8 mouse cellular contexts compared by ENCODE assay signal in genomic region chr4:40144543-40144942, GRCm38 (mm10). TPM values are rescaled to one million over a fixed set of nuclear protein-coding genes. Genes with fewer than 3 reads are reported as not detected.
A peak's percentile ranks its signal among the peaks of the same experiment; 100 is the strongest.
DNase-seq lines count a peak whose midpoint lies in the region; ATAC-seq lines count a peak whose summit lies in the region.

No protein-coding gene starts in this region.

- H3K9me3 ChIP-seq in heart, embryonic 15.5 days (replicated peaks), result no peaks in the 10 kb centered on the region
- no peaks in the 10 kb centered on the region for H3K9me3 ChIP-seq in embryonic facial prominence, embryonic 14.5 days (ENCODE audit: control insufficient read depth, low read length)
- H3K9me3 ChIP-seq in limb, embryonic 11.5 days (ENCODE audit: control insufficient read depth, low read length), result no peaks in the 10 kb centered on the region
- no peaks in the 10 kb centered on the region for H3K9me3 ChIP-seq in neural tube, embryonic 13.5 days

- H3K4me3 ChIP-seq in heart, embryonic 15.5 days, result peak overlapping the region; percentile 74
- H3K4me3 ChIP-seq in embryonic facial prominence, embryonic 14.5 days (ENCODE audit: low read depth, low read length), result peak overlapping the region; percentile 80; the same call in 1 of the 2 replicates
- H3K4me3 ChIP-seq in limb, embryonic 11.5 days (ENCODE audit: low read depth, low read length), result no peak overlapping the region
- H3K4me3 ChIP-seq in neural tube, embryonic 13.5 days, result peak overlapping the region; percentile 84

- WGBS in heart, embryonic 15.5 days, result 45% methylated on average over 1 of the region's 1 CpGs
- WGBS in embryonic facial prominence, embryonic 14.5 days, result 38% methylated on average over 1 of the region's 1 CpGs
- 30% methylated on average over 1 of the region's 1 CpGs for WGBS in limb, embryonic 11.5 days
- 14% methylated on average over 1 of the region's 1 CpGs for WGBS in neural tube, embryonic 13.5 days

- DNase-seq in heart, postnatal 36 days, result no peak
- DNase-seq in embryonic facial prominence, embryonic 14.5 days (ENCODE audit: low spot score), result no peak
- DNase-seq in limb, embryonic 11.5 days (ENCODE audit: low spot score), result no peak
- DNase-seq in spleen, adult 12 weeks (ENCODE audit: low spot score), result no peak
- DNase-seq in ovary, postnatal 14 days (ENCODE audit: low spot score), result no peak
- no peak for DNase-seq in gastrocnemius, adult 18-20 months (ENCODE audit: low spot score)

- intact Hi-C loops in heart, postnatal 36 days (cut with DNase I), result loop anchor here (5.0 kb wide), 1 partner anchor 538 kb away; no protein-coding TSS in a partner anchor

- H3K27ac ChIP-seq in heart, embryonic 15.5 days, result no peak overlapping the region
- H3K27ac ChIP-seq in embryonic facial prominence, embryonic 14.5 days (replicated peaks; ENCODE audit: low read depth, low read length), result no peak overlapping the region
- H3K27ac ChIP-seq in limb, embryonic 11.5 days (replicated peaks; ENCODE audit: low read depth, low read length), result no peak overlapping the region
- no peak overlapping the region for H3K27ac ChIP-seq in neural tube, embryonic 13.5 days (replicated peaks)

- no peaks in the 10 kb centered on the region for H3K27me3 ChIP-seq in heart, embryonic 15.5 days
- H3K27me3 ChIP-seq in embryonic facial prominence, embryonic 14.5 days (replicated peaks; ENCODE audit: control insufficient read depth, insufficient read depth, low read length), result no peaks in the 10 kb centered on the region
- no peaks in the 10 kb centered on the region for H3K27me3 ChIP-seq in limb, embryonic 11.5 days (ENCODE audit: control insufficient read depth, insufficient read depth, low read length)
- H3K27me3 ChIP-seq in neural tube, embryonic 13.5 days, result no peaks in the 10 kb centered on the region

- H3K4me2 ChIP-seq in heart, embryonic 15.5 days, result peak overlapping the region; percentile 81
- H3K4me2 ChIP-seq in embryonic facial prominence, embryonic 14.5 days (ENCODE audit: low read depth, low read length), result peak overlapping the region; percentile 79
- peak overlapping the region; percentile 78 for H3K4me2 ChIP-seq in limb, embryonic 11.5 days (ENCODE audit: low read depth, severe bottlenecking)
- H3K4me2 ChIP-seq in neural tube, embryonic 13.5 days, result peak overlapping the region; percentile 62

- ATAC-seq in heart, embryonic 15.5 days (replicated peaks; ENCODE audit: insufficient number of reproducible peaks, insufficient read depth, low FRiP score, low read depth), result no peak
- ATAC-seq in embryonic facial prominence, embryonic 14.5 days (ENCODE audit: low read depth), result no peak
- ATAC-seq in limb, embryonic 11.5 days (ENCODE audit: insufficient number of reproducible peaks, low FRiP score, low TSS enrichment, low read depth), result no peak
- ATAC-seq in neural tube, embryonic 13.5 days (ENCODE audit: low read depth), result no peak

- H3K36me3 ChIP-seq in heart, embryonic 15.5 days, result no peaks in the 10 kb centered on the region
- no peaks in the 10 kb centered on the region for H3K36me3 ChIP-seq in embryonic facial prominence, embryonic 14.5 days (ENCODE audit: control insufficient read depth, insufficient read depth, low read length)
- no peaks in the 10 kb centered on the region; the same call in 1 of the 2 replicates for H3K36me3 ChIP-seq in limb, embryonic 11.5 days (ENCODE audit: control insufficient read depth, insufficient read depth, low read length)
- 0 out of 2 replicates have a peak, but pooled peaks cover 3% of the 10 kb centered on the region for H3K36me3 ChIP-seq in neural tube, embryonic 13.5 days

- H3K9ac ChIP-seq in heart, embryonic 15.5 days, result no peak overlapping the region
- H3K9ac ChIP-seq in embryonic facial prominence, embryonic 14.5 days (ENCODE audit: low read depth, low read length), result no peak overlapping the region
- H3K9ac ChIP-seq in limb, embryonic 11.5 days (ENCODE audit: low read length), result no peak overlapping the region
- peak overlapping the region; percentile 89 for H3K9ac ChIP-seq in neural tube, embryonic 13.5 days

- peaks cover 14% of the 10 kb centered on the region for H3K4me1 ChIP-seq in heart, embryonic 15.5 days (replicated peaks)
- H3K4me1 ChIP-seq in embryonic facial prominence, embryonic 14.5 days (ENCODE audit: control insufficient read depth, insufficient read depth, low read length), result peaks cover 10% of the 10 kb centered on the region; the same call in 1 of the 2 replicates
- H3K4me1 ChIP-seq in limb, embryonic 11.5 days (ENCODE audit: control insufficient read depth, insufficient read depth, low read length), result no peaks in the 10 kb centered on the region
- peaks cover 27% of the 10 kb centered on the region for H3K4me1 ChIP-seq in neural tube, embryonic 13.5 days (replicated peaks)

RNA-seq across cellular contexts. Expression of gene Aco1, which starts 1.7 kb away (rescaled TPM):
- 30.3 and 35.2 TPM in 2 replicates for polyA plus RNA-seq in heart, embryonic 15.5 days (2015; fragmentation: Nextera tagmentation; extraction: Ambion mirVana)
- 10 to 100 TPM; 33.7 to 34.0 TPM for total RNA-seq in heart, postnatal 36 days (2021)
- polyA plus RNA-seq in embryonic facial prominence, embryonic 14.5 days (2014; fragmentation: Nextera tagmentation; extraction: Ambion mirVana), result 48.0 and 51.4 TPM in 2 replicates
- polyA plus RNA-seq in limb, embryonic 11.5 days (2014; fragmentation: Nextera tagmentation; extraction: Ambion mirVana), result 48.6 and 49.9 TPM in 2 replicates
- polyA plus RNA-seq in neural tube, embryonic 13.5 days (2015; fragmentation: Nextera tagmentation; extraction: Ambion mirVana), result 47.3 and 47.6 TPM in 2 replicates
- 10 to 100 TPM; 13.1 to 15.1 TPM for total RNA-seq in gastrocnemius, adult 18-20 months (2021)
